Mouse (Mus musculus): ENCODE data around the gene Cdk18. TPM values are rescaled to one million over a fixed set of nuclear protein-coding genes. Genes with fewer than 3 reads are reported as not detected.

The Cdk18 gene
- polyA plus RNA-seq, 1 experiment from 2014 or later: 1.1 TPM

- no peaks in the 10 kb centered on the region for H3K36me3 ChIP-seq (ENCODE audit: control insufficient read depth, insufficient read depth, low read length)
- no peak for ATAC-seq
- no peaks in the 10 kb centered on the region for H3K4me1 ChIP-seq (ENCODE audit: control insufficient read depth, insufficient read depth, low read depth, low read length)
- H3K27me3 ChIP-seq (replicated peaks; ENCODE audit: control insufficient read depth, insufficient read depth, low read length): no peaks in the 10 kb centered on the region
- H3K9ac ChIP-seq (ENCODE audit: low read depth, low read length): no peak overlapping the region
- no peak overlapping the region for H3K4me2 ChIP-seq (ENCODE audit: low read length)
- WGBS: 88% methylated on average over 6 of the region's 6 CpGs
- H3K4me3 ChIP-seq (ENCODE audit: low read length): no peak overlapping the region
- no peaks in the 10 kb centered on the region for H3K9me3 ChIP-seq (ENCODE audit: control insufficient read depth, low read length)
- H3K27ac ChIP-seq (ENCODE audit: low read depth, low read length): no peak overlapping the region
Observed at GRCm38 (mm10) chr1:132089767-132090166, 49.7 kb downstream of the Cdk18 start.

GRCm38 (mm10) chr1:132088181-132088671 lies 51.3 kb downstream of the Cdk18 start:
- Histone ChIP-seq H3K9me3 (ENCODE audit: control insufficient read depth, low read length) (no peaks in the 10 kb centered on the region), H3K9ac (ENCODE audit: low read depth, low read length) (no peak overlapping the region), H3K36me3 (ENCODE audit: control insufficient read depth, insufficient read depth, low read length) (no peaks in the 10 kb centered on the region), H3K27me3 (replicated peaks; ENCODE audit: control insufficient read depth, insufficient read depth, low read length) (no peaks in the 10 kb centered on the region), H3K27ac (ENCODE audit: low read depth, low read length) (no peak overlapping the region), H3K4me2 (ENCODE audit: low read length) (no peak overlapping the region), H3K4me3 (ENCODE audit: low read length) (no peak overlapping the region), H3K4me1 (ENCODE audit: control insufficient read depth, insufficient read depth, low read depth, low read length) (no peaks in the 10 kb centered on the region)
- WGBS: 85% methylated on average over 5 of the region's 5 CpGs
- ATAC-seq: no peak

- 68% methylated on average over 7 of the region's 7 CpGs for WGBS
- Histone ChIP-seq H3K27ac (ENCODE audit: low read depth, low read length) (no peak overlapping the region), H3K9me3 (ENCODE audit: control insufficient read depth, low read length) (0 out of 2 replicates have a peak, but pooled peaks cover 3% of the 10 kb centered on the region), H3K36me3 (ENCODE audit: control insufficient read depth, insufficient read depth, low read length) (no peaks in the 10 kb centered on the region), H3K9ac (ENCODE audit: low read depth, low read length) (no peak overlapping the region), H3K27me3 (replicated peaks; ENCODE audit: control insufficient read depth, insufficient read depth, low read length) (no peaks in the 10 kb centered on the region), H3K4me1 (ENCODE audit: control insufficient read depth, insufficient read depth, low read depth, low read length) (no peaks in the 10 kb centered on the region), H3K4me2 (ENCODE audit: low read length) (no peak overlapping the region), H3K4me3 (ENCODE audit: low read length) (no peak overlapping the region)
- ATAC-seq: no peak
Observed at GRCm38 (mm10) chr1:132085181-132086049, 54.1 kb downstream of the Cdk18 start.

GRCm38 (mm10) chr1:132078413-132078812 lies 61.1 kb downstream of the Cdk18 start:
- 0 out of 2 replicates have a peak, but pooled peaks cover 3% of the 10 kb centered on the region for H3K9me3 ChIP-seq (ENCODE audit: control insufficient read depth, low read length)
- no peaks in the 10 kb centered on the region for H3K4me1 ChIP-seq (ENCODE audit: control insufficient read depth, insufficient read depth, low read depth, low read length)
- WGBS: 87% methylated on average over 2 of the region's 2 CpGs
- H3K27ac ChIP-seq (ENCODE audit: low read depth, low read length): no peak overlapping the region
- no peak overlapping the region for H3K4me2 ChIP-seq (ENCODE audit: low read length)
- H3K36me3 ChIP-seq (ENCODE audit: control insufficient read depth, insufficient read depth, low read length): no peaks in the 10 kb centered on the region
- no peak overlapping the region for H3K4me3 ChIP-seq (ENCODE audit: low read length)
- H3K9ac ChIP-seq (ENCODE audit: low read depth, low read length): no peak overlapping the region
- H3K27me3 ChIP-seq (replicated peaks; ENCODE audit: control insufficient read depth, insufficient read depth, low read length): no peaks in the 10 kb centered on the region
- no peak for ATAC-seq

GRCm38 (mm10) chr1:132075576-132075975 lies 63.9 kb downstream of the Cdk18 start:
- Histone ChIP-seq H3K4me3 (ENCODE audit: low read length) (no peak overlapping the region), H3K9me3 (ENCODE audit: control insufficient read depth, low read length) (no peaks in the 10 kb centered on the region), H3K36me3 (ENCODE audit: control insufficient read depth, insufficient read depth, low read length) (no peaks in the 10 kb centered on the region), H3K4me2 (ENCODE audit: low read length) (no peak overlapping the region), H3K27ac (ENCODE audit: low read depth, low read length) (no peak overlapping the region), H3K27me3 (replicated peaks; ENCODE audit: control insufficient read depth, insufficient read depth, low read length) (no peaks in the 10 kb centered on the region), H3K4me1 (ENCODE audit: control insufficient read depth, insufficient read depth, low read depth, low read length) (no peaks in the 10 kb centered on the region), H3K9ac (ENCODE audit: low read depth, low read length) (no peak overlapping the region)
- no peak for ATAC-seq
- WGBS: 87% methylated on average over 10 of the region's 10 CpGs

GRCm38 (mm10) chr1:132070659-132071058 lies 68.8 kb downstream of the Cdk18 start:
- H3K9me3 ChIP-seq (ENCODE audit: control insufficient read depth, low read length): no peaks in the 10 kb centered on the region

GRCm38 (mm10) chr1:132069436-132069835 lies 70.0 kb downstream of the Cdk18 start:
- Histone ChIP-seq H3K4me1 (ENCODE audit: control insufficient read depth, insufficient read depth, low read depth, low read length) (peaks cover 9% of the 10 kb centered on the region), H3K27me3 (replicated peaks; ENCODE audit: control insufficient read depth, insufficient read depth, low read length) (peaks cover 8% of the 10 kb centered on the region)

More at GRCm38 (mm10) chr1:132070659-132071058, 68.8 kb downstream of the Cdk18 start:
- no peak overlapping the region for H3K9ac ChIP-seq (ENCODE audit: low read depth, low read length)
- ATAC-seq: no peak
- H3K27me3 ChIP-seq (replicated peaks; ENCODE audit: control insufficient read depth, insufficient read depth, low read length): peaks cover 8% of the 10 kb centered on the region
- H3K4me3 ChIP-seq (ENCODE audit: low read length): no peak overlapping the region
- H3K4me2 ChIP-seq (ENCODE audit: low read length): no peak overlapping the region
- peaks cover 9% of the 10 kb centered on the region for H3K4me1 ChIP-seq (ENCODE audit: control insufficient read depth, insufficient read depth, low read depth, low read length)
- no peaks in the 10 kb centered on the region for H3K36me3 ChIP-seq (ENCODE audit: control insufficient read depth, insufficient read depth, low read length)
- 94% methylated on average over 3 of the region's 3 CpGs for WGBS
- no peak overlapping the region for H3K27ac ChIP-seq (ENCODE audit: low read depth, low read length)

GRCm38 (mm10) chr1:132067261-132068255 lies 71.9 kb downstream of the Cdk18 start, which contains the start of gene Mfsd4a:
Gene Mfsd4a, minus strand, starts transcription at chr1:132068062.
- WGBS: 3% methylated on average over 64 of the region's 80 CpGs
- H3K9ac ChIP-seq (ENCODE audit: low read depth, low read length): peak within 1 kb of the TSS; percentile 77
- H3K4me2 ChIP-seq (ENCODE audit: low read length): peak within 1 kb of the TSS; percentile 97
- peak within 1 kb of the TSS; percentile 51 for H3K4me3 ChIP-seq (ENCODE audit: low read length)
- ATAC-seq: peak; percentile 82
- peaks cover 8% of the 10 kb centered on the region for H3K27me3 ChIP-seq (replicated peaks; ENCODE audit: control insufficient read depth, insufficient read depth, low read length)
- H3K36me3 ChIP-seq (ENCODE audit: control insufficient read depth, insufficient read depth, low read length): no peaks in the 10 kb centered on the region
- H3K4me1 ChIP-seq (ENCODE audit: control insufficient read depth, insufficient read depth, low read depth, low read length): peaks cover 9% of the 10 kb centered on the region
- H3K9me3 ChIP-seq (ENCODE audit: control insufficient read depth, low read length): no peaks in the 10 kb centered on the region
- H3K27ac ChIP-seq (ENCODE audit: low read depth, low read length): no peak within 1 kb of the TSS

More at GRCm38 (mm10) chr1:132069436-132069835, 70.0 kb downstream of the Cdk18 start:
- no peaks in the 10 kb centered on the region for H3K36me3 ChIP-seq (ENCODE audit: control insufficient read depth, insufficient read depth, low read length)
- 84% methylated on average over 8 of the region's 8 CpGs for WGBS
- no peak for ATAC-seq
- H3K9ac ChIP-seq (ENCODE audit: low read depth, low read length): no peak overlapping the region
- H3K9me3 ChIP-seq (ENCODE audit: control insufficient read depth, low read length): no peaks in the 10 kb centered on the region
- no peak overlapping the region for H3K4me3 ChIP-seq (ENCODE audit: low read length)
- H3K27ac ChIP-seq (ENCODE audit: low read depth, low read length): no peak overlapping the region
- no peak overlapping the region for H3K4me2 ChIP-seq (ENCODE audit: low read length)
